Mouse (Mus musculus) yolk sac, embryonic 10.5 days (tissue): ENCODE results near the gene Ppp1r1b.
A peak's percentile ranks its signal among the peaks of the same experiment; 100 is the strongest.

Experiments used
- DNase-seq: peaks from one replicate; pipeline ENCODE4 v3.0.0-alpha.2; 2017; ENCODE audit warnings: low spot score

The Ppp1r1b gene

GRCm38 (mm10) chr11:98395041-98395440, 46.8 kb downstream of the Ppp1r1b start:
- DNase-seq: no peak

GRCm38 (mm10) chr11:98397946-98398345, 49.7 kb downstream of the Ppp1r1b start:
- DNase-seq: no peak

- peak; percentile 92 for DNase-seq
These were observed 52.0 kb downstream of the Ppp1r1b start, which contains the start of gene Pgap3 for GRCm38 (mm10) chr11:98400161-98400726. Gene Pgap3 (minus strand): TSS chr11:98400490.

GRCm38 (mm10) chr11:98400816-98401215, 52.6 kb downstream of the Ppp1r1b start:
- DNase-seq: peak; percentile 75

GRCm38 (mm10) chr11:98406621-98407020, 58.4 kb downstream of the Ppp1r1b start:
- DNase-seq: no peak
